Mouse (Mus musculus): ENCODE results near the gene Hoxd1.

- TF ChIP-seq POLR2A (IDR thresholded peaks at IDR 0.05; ENCODE audit: insufficient read depth, low read depth, low read length) (no peak), CTCF (IDR thresholded peaks at IDR 0.05) (no peak), EP300 (IDR thresholded peaks at IDR 0.05; ENCODE audit: insufficient read depth, low read depth, low read length) (no peak)
Observed at GRCm38 (mm10) chr2:74752431-74753174, 10.2 kb upstream of the Hoxd1 start.
